Mouse (Mus musculus) cerebellum, adult 2 months (tissue): ENCODE data around the gene Prss57.

Experiments used
- CTCF ChIP-seq: fragments of 200-500 bp; IDR thresholded peaks from 2 replicates; pipeline ENCODE4 v1.5.1; 2011; ENCODE audit warnings: low read depth, mild to moderate bottlenecking, control low read depth, low read length, moderate library complexity, borderline replicate concordance; ENCODE audit not compliant: insufficient read depth
- POLR2A ChIP-seq: fragments of 200-500 bp; IDR thresholded peaks from 2 replicates; pipeline ENCODE4 v1.6.1; 2011; ENCODE audit warnings: low read length, control low read depth, borderline replicate concordance; ENCODE audit not compliant: insufficient read depth

GRCm38 (mm10) chr10:79819606-79820005 is 28.8 kb upstream of the Prss57 start:
- no peak for TF ChIP-seq CTCF
- no peak for TF ChIP-seq POLR2A
